Mouse (Mus musculus) cerebellum, adult 11-12 months (tissue): ENCODE measurements around the gene Ptchd1.

Experiments used
- DNase-seq: peaks from one replicate; pipeline ENCODE4 v3.0.0; 2022

The Ptchd1 gene

GRCm38 (mm10) chrX:155623701-155624281 is at the start of gene Ptchd1:
Gene Ptchd1, minus strand, starts transcription at chrX:155623814.
- peak; percentile 75 for DNase-seq

DNA sequence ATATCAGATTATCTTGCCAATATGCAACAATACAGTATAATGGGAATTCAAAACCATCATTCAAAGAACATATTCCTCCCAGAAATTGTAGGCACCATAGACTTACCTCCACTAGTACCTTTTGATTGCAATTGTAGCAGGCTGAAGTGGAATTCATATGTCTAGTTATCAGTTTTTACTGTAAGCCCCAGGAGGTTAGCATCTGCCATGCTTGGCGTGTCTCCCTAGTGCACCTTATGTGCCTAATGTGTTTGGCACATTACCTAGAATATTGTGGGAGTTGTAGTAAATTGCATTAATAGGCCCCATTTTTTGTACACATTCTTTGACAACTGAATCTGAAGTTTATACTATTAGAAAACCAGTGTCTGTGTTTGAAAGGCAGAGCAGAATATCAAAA is 34.4 kb upstream of the Ptchd1 start:
- peak; percentile 64 for DNase-seq

- no peak for DNase-seq
These were observed 22.4 kb upstream of the Ptchd1 start for GRCm38 (mm10) chrX:155645975-155646374.

- no peak for DNase-seq
These were observed 20.4 kb upstream of the Ptchd1 start for GRCm38 (mm10) chrX:155643975-155644374.

GRCm38 (mm10) chrX:155625671-155626196 is 2.1 kb upstream of the Ptchd1 start:
- no peak for DNase-seq

- no peak for DNase-seq
These were observed 1.3 kb upstream of the Ptchd1 start for GRCm38 (mm10) chrX:155624895-155625294.

DNA sequence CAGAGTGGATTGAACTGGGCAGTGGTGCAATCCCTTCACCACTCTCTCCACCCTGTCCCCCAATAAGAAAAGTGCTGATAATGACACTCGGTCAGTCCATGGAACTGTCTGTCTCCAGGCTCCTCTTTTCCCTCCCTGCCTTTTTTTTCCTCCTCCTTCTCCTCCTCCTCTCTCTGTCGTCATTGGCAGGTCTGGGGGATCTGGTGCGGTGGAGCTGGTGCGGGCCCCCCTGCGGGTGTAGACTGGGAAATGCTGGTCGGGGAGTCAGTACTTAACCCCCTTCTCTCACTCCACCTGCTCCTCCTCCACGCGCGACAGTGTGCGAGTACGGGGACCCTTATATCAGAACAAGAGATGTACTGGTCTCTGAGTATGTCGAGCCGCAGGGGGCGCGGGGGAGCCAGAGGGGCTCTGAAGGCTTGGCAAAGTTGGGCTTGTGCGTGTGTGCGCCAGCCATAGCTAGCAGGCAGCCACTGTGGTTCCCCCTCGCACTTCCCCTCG is 777 bp upstream of the Ptchd1 start, which contains the start of gene Gm15155:
Gm15155 (plus strand) TSS at position 401 of the 501 bp plus-strand sequence.
- DNase-seq: peak; percentile 63

DNA sequence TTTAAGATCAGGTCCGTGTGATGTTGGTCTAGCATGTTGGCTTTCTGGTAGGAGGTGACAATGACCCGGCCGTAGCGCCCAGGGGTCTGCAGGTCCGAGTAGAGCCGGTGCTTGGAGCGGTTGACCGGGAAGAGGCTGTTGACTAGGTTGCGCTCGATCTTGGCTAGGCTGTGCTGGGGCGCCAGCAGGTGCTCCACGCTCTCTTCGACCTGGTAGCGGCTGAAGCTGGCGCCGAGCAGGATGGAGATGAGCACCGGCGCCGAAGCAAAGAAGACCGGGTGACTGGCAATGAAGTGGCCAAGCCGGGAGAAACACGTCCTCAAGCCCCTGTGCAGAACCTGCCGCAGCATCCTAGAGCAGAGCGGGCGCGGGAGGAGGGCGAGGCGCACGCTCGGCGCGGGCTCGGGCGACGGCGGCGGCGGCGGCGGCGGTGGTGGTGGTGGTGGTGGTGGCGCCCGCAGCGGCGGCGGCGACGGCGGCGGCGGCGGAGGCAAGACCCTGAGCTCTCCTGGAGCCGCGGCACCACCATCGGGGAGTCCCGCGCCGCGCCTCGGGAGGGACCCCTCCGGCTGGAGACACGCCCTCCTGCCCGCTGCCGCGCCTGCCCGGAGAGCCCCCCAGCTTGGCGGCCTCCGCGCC is 534 bp downstream of the Ptchd1 start:
- DNase-seq: peak; percentile 61

GRCm38 (mm10) chrX:155622527-155622926 is 1.1 kb downstream of the Ptchd1 start:
- DNase-seq: peak; percentile 54

DNA sequence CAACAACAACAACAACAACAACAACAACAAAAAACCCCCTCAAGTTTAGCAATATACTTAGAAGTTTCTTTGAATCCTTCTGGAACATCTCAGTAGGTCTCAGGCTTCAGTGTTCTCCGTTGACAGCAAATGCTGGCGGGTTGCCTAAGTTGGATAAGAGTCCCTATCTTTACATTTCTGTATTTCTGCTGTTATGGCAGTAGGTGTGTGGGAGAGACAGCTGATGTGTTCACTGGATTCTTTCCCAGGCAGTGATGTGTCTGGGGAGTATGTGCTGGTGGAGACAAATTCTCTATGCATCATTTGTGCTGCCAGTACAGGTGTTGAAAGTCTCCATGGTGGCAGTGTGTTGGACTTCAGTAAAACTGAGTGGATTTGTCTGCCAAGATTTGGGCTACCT is 22.4 kb downstream of the Ptchd1 start:
- no peak for DNase-seq

- no peak for DNase-seq
These were observed 27.2 kb downstream of the Ptchd1 start for GRCm38 (mm10) chrX:155596390-155596789.

DNA sequence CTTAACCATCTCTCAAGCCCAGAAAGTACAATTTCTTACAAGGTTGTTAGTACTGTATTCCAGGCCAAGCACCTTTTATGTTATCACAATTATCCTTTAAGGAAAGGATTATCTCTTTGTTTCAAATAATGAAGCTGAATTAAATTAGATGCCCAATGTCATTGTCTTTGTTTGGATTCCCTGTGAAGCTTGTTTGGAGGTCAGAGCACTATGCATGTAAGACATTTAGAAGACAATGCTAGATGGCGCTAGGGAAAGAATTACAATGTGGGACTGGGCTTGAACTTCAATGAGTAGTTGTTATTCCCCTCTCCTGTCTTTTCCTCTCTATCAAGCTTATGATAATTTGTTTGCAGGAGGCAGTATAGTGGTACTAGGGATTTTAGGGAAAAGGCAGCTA is 28.9 kb downstream of the Ptchd1 start:
- no peak for DNase-seq

DNA sequence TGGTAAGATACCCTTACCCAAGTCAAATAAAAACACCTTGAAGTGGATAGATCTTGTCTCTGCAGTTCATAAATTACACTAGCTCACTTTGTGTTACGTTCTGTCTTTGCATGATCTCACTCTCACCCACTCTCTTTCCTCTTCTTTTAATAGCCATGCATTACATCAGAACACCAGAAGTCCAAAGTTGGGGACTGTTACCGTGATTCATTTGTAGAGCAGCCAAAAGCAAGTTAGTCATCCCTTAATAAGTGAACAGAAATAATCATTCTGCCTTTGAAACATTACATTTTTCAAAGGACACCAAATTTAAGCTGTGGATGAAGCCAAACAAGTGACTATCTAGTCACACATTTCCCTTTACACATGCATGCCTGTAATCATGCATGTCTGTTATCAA is 31.1 kb downstream of the Ptchd1 start:
- DNase-seq: no peak

GRCm38 (mm10) chrX:155591490-155591889 is 32.1 kb downstream of the Ptchd1 start:
- peak; percentile 83 for DNase-seq

DNA sequence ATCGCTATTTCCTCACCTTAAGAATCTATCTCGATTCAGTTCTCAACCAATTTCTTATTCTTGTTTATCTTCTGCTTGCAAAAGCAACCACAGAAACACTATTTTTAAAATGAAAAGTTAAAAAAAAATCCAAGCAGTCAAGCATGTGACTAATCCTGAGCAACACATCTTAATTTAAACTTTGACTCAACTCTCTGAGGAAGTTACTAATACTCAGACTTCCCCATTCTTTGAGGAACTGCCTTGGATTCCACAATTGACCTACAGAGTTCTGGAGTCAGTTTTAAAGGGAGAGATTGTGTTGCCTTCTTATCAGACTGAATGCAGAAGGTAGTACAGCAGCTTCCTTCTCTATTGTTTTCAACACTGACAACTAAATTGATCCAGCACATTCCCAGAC is 39.0 kb downstream of the Ptchd1 start:
- no peak for DNase-seq

GRCm38 (mm10) chrX:155579791-155580190 is 43.8 kb downstream of the Ptchd1 start:
- DNase-seq: no peak

DNA sequence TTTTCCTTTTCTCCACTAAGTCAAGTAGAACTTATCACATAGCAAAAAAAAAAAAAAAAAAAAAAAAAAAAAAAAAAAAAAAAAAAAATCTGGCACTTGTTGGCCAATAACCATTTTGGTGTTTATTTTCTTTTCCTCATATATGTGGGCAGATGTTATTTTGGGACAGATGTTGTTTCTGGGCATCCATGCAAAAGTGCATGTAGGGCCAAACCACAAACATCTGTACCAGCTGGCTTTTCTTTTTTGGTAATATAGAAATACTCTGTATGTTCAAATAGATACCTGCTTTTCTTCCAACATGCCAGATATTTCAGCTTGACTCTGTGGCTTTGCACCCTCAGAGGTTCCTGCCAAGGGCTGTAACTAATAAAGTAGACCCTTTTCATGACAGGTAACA is 51.2 kb downstream of the Ptchd1 start:
- no peak for DNase-seq

GRCm38 (mm10) chrX:155543780-155544179 is 79.8 kb downstream of the Ptchd1 start:
- no peak for DNase-seq
